In the genomic region with DNA sequence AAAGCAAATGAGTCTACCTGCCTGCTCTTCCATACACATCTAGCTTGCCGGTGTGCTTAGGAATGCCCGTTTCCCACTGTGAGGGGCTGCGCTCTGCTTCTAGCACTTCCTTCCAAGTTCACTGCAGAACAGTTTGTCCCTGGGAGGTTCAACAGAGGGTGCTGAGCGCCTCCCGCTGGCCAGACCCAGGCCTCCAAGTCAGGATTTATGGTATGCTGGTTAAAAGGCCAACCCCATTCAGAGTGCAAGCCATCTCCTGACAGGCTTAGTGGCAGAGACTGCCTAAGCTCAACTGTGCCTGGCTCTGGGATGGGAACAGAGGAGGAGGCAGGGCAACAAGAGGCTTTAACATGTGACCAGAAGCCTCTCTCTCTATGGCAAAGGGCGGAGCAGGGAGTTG, we compare ENCODE assay signal across 8 mouse cellular contexts.
DNase-seq lines count a peak whose midpoint lies in the region; ATAC-seq lines count a peak whose summit lies in the region.

No protein-coding gene starts in this region.

- no peaks in the 10 kb centered on the region for H3K27me3 ChIP-seq in heart, embryonic 10.5 days (ENCODE audit: insufficient read depth, poor library complexity, severe bottlenecking)

- H3K4me1 ChIP-seq in heart, embryonic 10.5 days = peaks cover 52% of the 10 kb centered on the region

- no peak for DNase-seq in frontal cortex, postnatal 10 days (ENCODE audit: low spot score in 2 of 2)
- peak; percentile 34 for DNase-seq in NIH3T3 (ENCODE audit: low read depth)
- DNase-seq in cerebellum, postnatal 10 days = peak; percentile 47 to 70
- DNase-seq in heart, embryonic 10.5 days (ENCODE audit: low spot score) = peak; percentile 89
- peak; percentile 78 to 83 for DNase-seq in kidney, postnatal 36 days
- peak; percentile 71 to 75 for DNase-seq in lung, postnatal 4 days
- DNase-seq in urinary bladder, adult 2 months (ENCODE audit: low spot score) = peak; percentile 53

- WGBS in heart, embryonic 10.5 days = 20% methylated on average over 6 of the region's 6 CpGs

- no peak overlapping the region for H3K4me3 ChIP-seq in heart, embryonic 10.5 days

- peak overlapping the region; percentile 52 for H3K27ac ChIP-seq in heart, embryonic 10.5 days

- no peaks in the 10 kb centered on the region for H3K36me3 ChIP-seq in heart, embryonic 10.5 days

- no peaks in the 10 kb centered on the region for H3K9me3 ChIP-seq in heart, embryonic 10.5 days

- ATAC-seq in frontal cortex, adult (ENCODE audit: low TSS enrichment) = peak; percentile 52; the same call in 1 of the 2 replicates

Comparison
In these comparisons a context has a peak if more than half of its experiments do, and no peak if none do; other contexts are left out.
1. DNase-seq: peak in NIH3T3 (single experiment), cerebellum, postnatal 10 days (2 of 2), heart, embryonic 10.5 days (single experiment), kidney, postnatal 36 days (2 of 2), lung, postnatal 4 days (2 of 2) and urinary bladder, adult 2 months (single experiment); none in frontal cortex, postnatal 10 days (0 of 2).